Mouse (Mus musculus) cerebellum, adult 11 months (tissue): ENCODE data around the gene Nek8.
"Not testable (repeated sequence)": the region's sequence is repeated elsewhere in the genome, so short reads cannot be mapped to it uniquely, and the experiment has no call there.

Source experiments
- DNase-seq: peaks from one replicate; pipeline ENCODE4 v3.0.0; 2022

Nek8 gene

DNA sequence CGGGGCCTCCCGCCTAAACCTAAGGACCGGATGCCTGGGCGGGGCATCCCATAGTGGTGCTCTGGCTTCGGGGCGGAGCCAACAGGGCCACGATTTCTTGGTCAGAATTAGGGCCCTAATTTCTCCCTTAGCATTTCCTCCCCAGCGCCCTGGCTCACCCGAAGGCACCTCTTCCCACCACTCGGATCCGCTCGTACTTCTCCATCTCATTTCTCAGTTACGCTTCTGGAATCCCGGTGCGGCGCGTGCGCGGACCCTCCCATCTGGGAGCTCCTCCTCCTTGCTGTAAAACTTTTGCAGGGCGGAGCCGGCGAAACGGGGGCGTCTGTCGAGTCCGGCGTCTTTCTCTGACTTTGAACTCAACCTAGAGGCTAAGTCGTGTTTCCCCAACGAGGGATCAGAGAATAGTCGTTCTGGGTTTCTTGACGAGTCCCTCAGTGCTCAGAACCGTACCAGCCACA, at the start of gene Nek8, which contains the start of gene Tlcd1:
Gene Nek8 (minus strand): TSS at position 274 of the 461 bp plus-strand sequence.
Gene Tlcd1 (plus strand): TSS at position 310 of the 461 bp plus-strand sequence.
- DNase-seq, result peak; percentile 76

DNA sequence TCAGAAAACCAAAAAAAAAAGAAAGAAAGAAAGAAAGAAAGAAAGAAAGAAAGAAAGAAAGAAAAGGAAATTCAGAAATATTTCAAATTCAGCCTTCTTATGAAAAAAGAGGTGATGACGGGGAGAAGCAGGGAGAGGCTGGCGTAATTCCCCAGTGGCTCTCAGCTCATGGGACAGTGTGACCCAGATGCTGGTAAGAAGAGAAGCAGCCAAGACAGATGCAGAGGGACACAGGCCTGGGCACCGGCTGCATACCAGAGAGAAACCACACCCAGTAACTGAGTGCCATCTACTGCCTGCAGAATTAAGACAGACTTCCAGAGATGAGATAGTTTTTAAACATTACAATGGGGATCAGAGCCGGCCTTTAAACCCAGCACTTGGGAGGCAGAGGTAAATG, 47.1 kb upstream of the Nek8 start:
- DNase-seq, result no peak

DNA sequence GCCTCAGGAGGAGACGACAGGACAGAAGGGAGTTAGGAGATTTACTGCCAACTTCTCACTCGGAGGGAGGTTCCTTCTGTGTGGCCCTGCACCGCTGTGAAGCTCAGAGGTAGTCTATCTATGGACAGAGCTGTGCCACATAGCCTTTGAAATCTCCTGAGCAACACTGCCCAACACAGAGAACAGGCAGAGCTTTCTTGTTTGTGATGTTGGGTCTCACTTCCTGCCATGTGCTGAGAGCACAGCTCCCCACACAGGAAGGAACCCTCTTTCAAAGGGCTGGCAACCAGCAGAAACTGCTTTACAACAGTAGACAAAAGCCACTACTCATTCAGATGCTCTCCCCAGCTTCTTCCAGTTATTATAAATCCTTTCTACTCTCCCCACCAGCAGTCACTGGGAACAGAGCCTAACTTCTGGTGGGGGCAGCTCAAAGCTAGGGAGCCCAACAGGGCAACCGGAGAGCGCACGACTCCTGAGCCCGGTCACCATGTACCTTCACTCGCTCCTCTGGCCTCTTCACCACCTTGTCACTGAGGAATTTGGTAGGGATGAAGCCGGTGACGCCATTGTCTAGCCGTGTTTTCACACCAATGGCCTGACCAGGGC, 39.3 kb upstream of the Nek8 start:
- no peak for DNase-seq

DNA sequence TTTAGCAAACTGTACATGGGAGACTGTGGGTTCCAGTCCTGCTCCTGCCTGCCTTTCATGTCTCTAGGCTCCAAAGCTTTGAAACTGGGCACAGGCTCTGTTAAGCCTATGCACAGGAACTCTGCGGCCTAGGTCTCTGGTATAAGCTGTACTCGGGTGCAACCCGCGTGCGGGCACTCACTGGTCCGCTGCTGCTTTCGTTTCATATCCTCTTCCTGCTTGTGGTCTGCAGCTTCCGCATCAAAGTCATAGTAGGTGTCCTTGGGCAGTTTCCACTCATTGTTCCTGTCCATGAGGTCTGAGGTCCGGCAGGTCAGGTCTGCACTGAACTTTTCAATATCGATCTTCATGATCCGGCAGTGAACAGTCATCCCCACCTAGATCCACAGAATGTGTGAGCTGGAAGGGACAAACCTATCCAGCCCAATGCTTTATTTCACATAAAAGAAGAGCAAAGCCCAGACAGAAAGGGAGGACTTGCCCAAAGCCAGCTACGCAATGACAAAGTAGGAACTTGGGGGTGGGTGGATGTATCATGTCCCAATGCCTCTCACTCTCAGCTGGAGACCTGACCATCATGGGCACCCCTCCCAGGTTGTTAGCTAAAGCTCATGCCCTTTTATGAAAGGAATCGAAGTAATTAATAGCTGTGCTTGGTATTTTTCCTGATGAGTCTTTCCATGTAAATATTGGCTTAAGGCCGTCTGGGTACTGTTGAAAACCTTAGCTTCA, 36.8 kb upstream of the Nek8 start:
- DNase-seq, result no peak

DNA sequence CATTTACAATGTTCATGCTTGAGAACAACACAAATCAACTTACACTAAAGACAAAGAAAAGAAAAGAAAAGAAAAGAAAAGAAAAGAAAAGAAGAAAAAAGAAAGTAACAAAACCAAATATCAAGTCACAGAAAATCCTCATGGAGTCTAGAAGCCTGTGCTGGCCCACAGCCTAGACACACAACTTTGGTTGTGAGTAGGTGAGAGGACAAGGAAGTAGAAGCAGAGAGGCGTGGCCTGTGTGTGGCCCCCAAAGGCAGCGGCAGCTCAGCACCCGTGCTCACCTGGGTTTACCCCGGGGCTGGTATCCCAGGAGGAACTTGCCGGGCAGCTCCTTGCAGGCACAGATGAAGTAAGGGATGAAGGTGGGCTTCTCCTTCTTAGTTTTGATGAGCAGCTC, 35.0 kb upstream of the Nek8 start:
- no peak for DNase-seq

DNA sequence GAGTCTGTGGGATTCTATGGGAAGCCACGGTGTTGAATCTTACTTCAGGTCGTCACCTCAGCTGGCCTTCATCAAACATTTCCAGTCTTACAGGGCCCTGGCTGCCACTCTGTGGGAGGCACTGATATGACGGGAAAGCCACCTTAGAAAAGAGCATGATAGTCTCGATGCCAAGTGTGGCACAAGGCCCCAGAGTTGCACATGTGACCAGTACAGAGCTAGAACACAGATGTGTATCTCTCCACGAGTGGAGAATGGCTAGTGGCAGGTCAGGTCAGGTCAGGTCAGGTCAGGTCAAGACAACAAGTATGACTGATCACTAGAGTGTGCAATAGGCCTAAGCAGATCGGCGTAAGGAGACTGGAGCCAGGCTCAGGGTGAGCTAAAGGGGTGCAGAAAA, 34.1 kb upstream of the Nek8 start:
- DNase-seq, result no peak

DNA sequence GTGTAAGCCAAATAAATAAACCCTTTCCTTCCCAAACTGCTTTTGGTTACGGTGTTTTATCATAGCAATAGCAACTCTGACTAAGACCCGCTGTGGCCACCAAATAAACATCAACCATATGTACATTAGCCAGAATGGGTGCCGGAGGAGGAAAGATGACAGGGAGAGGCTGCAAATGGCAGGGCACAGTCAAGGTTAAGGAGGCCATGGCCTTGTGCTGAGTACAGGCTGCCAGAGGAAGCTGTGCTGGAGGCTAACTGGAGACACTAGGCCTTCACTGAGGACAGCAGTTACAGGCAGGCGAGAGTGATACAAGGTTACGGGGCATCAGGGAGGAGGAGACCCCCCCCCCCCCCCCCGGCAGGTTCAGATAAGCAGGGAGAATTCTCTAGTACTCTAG, 33.4 kb upstream of the Nek8 start:
- DNase-seq, result no peak

DNA sequence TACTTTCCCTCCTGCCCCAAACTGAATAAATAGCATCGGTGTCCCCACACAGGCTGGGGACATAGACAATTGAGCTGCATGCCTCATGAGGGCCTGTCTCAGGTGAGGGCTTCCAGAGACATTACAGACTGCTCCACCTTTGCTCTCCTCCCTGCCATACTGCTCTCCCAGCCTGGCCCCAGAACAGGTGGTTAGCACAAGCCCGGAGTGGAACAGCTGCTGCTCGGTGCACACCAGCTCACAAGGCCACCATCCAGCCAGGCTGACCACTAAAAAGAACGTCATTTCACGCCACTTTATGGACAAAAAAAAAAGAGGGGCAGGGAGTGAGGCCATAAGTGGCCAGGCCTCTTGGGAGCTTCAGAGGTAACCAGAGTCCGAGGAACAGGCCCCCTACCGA, 30.7 kb upstream of the Nek8 start:
- DNase-seq, result no peak

DNA sequence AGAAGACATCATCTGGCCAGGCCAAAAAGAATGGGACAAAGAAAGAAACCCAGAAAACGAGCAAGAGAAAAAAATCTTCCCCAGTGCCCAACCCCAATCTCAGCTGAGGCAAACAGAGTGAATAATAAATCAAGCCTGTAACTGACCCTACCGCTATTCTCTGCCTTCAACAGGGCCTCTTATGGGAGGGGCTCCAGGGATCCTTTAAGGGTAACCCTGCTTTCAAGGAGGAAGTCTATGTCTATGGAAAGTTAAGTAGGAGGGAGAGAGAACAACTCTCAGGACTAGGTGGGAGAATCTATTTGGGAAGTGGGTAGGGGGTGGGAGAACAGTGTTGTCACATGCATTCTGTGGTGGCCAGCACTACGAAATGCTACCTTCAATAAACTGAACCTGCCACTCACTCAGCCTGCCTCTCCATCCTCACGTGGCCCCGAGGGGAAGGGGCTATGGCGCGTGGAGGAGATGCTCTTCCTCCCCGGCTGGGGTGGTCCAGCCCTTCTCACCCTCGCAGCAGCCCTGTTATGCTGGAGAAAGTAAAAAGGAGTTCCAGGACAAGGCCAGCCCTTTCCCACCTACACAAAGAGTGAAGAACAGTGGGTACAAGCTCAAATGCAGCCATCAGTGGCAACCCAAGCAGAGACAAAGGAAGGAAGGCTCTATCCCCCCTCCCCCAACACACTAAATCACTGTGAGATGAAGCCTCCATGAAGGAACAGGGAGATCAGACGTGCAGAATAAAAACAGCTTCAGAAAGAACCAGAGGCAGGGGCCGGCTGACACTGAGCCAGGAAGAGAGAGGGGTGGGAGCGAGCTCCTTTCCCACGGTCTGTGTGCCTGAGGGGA, 29.1 kb upstream of the Nek8 start:
- DNase-seq, result no peak

DNA sequence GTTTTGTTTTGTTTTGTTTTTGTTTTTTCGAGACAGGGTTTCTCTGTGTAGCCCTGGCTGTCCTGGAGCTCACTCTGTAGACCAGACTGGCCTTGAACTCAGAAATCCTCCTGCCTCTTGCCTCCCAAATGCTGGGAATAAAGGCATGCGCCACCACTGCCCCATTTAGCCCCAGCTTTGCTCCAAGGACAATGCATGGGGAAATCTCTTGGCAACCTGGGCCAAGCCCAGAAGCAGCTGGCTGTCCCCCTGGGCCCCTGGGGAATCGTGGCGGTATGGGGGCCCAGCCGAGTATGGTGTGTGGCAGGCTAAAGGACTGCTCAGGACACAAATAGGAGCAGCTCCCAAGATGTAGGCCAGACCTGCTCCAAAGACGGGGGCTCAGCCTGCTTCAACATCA, 27.8 kb upstream of the Nek8 start:
- DNase-seq, result no peak

DNA sequence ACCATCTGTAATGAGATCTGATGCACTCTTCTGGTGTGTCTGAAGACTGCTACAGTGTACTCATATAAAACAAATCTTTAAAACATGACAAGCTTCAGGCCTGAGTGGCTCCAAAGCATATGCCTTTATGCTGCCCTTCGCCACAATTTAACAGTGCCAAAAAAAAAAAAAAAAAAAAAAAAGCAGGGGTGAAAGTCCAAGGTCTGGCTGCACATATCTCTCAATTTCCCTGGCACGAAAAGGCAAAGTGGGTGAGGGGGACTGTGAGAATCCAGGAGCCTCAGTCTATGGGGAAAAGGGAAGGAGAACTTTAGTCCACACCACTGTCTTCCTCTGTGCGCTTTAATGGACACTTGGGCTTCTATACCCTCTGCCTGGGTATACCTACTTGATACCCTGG, 25.9 kb upstream of the Nek8 start:
- DNase-seq, result no peak

DNA sequence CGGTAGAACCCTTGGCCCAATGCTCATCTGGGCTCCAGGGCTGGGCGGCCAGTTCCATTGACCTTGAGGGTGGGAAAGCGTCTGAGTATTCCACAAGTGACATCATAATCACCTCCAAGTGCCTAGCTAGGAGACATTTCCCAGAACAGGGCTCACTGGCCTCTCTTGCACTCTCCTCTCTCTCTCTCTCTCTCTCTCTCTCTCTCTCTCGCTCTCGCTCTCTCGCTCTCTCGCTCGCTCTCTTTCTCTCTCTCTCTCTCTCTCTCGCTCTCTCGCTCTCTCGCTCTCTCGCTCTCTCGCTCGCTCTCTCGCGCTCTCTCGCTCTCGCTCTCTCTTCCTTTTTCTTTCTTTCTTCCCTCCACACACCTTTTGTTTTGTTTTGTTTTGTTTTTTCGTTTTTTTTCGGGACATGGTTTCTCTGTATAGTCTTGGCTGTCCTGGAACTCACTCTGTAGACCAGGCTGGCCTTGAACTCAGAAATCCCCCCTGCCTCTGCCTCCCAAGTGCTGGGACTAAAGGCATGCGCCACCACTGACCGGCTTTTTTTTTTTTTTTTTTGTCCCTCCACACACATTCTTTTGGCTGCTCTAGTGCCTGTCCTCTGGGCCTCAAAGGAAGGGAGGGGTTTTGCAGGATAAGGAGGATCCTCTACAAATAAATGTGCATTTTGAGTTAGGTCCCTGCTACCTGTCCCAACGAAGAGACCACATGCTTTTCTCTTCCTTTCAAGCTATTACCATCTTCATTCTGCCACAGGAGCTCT, 18.8 kb upstream of the Nek8 start:
- no peak for DNase-seq

DNA sequence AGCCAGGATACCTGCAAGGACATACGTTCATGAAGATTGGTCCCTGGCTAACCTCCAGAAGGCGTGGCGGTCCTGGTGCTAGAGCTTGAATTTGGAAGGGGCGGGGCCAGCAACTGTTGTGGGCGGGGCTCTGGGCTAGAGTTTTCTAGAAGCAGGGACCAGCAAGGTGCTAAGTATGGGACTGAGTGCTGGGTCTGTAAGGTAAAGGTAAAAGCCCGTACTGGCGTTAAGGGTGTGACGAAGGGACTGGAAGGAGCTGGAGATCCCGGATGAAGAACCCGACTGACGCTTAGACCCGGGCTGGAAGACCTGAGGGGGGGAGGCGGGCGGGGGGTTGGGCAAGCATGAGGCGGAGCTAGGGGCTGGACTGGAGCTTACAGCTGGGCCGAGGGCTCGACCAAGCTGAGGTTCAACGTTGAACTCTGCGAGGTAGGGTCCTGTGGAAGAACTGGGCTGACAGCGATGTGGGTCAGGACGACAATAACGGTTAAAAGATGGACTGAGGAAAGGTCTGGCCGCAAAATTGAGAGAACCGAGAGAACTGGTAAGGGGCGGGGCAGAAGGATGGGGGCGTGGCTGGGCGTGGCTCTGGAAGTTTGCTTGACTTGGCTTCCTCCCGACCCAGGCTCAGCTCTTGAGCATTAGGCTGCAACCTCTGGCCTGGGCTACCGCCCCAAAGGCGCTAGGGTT, 18.1 kb upstream of the Nek8 start:
- no peak for DNase-seq

DNA sequence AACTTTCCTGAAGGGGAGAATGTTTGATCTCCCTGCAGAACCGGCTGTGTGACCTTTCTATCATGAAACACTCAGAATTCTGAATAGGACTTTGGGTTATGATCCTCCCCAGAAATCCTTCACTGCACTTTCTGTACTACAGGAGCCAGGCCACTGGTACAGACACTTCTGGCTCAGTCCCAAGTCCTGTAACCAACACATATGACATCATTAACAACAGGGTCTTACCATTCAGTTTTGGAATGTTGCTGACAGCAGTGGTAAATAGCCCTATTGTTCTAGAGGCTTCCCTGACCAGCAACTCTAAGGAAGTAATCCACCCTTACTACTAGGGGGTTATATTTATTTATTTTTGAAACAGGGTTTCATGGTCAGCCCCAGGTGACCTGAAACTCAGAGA, 16.6 kb upstream of the Nek8 start, which contains the start of gene Proca1:
Gene Proca1 (plus strand): TSS at position 280 of the 400 bp plus-strand sequence.
- no peak for DNase-seq

DNA sequence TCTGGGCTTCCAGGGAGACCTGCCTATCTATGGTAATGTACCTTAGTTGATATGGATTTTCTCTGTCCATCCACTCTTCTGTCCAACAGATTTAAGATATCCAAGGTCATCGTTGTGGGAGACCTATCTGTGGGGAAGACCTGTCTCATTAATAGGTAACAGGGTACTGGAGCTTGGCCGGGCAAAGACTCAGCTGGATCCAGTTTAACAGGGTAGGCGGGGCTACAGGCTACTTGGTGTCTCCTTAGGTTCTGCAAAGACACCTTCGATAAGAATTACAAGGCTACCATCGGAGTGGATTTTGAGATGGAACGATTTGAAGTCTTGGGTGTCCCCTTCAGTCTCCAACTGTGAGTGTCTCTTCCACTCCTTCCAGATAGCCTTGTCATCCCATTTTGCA, 13.6 kb upstream of the Nek8 start:
- DNase-seq, result no peak

DNA sequence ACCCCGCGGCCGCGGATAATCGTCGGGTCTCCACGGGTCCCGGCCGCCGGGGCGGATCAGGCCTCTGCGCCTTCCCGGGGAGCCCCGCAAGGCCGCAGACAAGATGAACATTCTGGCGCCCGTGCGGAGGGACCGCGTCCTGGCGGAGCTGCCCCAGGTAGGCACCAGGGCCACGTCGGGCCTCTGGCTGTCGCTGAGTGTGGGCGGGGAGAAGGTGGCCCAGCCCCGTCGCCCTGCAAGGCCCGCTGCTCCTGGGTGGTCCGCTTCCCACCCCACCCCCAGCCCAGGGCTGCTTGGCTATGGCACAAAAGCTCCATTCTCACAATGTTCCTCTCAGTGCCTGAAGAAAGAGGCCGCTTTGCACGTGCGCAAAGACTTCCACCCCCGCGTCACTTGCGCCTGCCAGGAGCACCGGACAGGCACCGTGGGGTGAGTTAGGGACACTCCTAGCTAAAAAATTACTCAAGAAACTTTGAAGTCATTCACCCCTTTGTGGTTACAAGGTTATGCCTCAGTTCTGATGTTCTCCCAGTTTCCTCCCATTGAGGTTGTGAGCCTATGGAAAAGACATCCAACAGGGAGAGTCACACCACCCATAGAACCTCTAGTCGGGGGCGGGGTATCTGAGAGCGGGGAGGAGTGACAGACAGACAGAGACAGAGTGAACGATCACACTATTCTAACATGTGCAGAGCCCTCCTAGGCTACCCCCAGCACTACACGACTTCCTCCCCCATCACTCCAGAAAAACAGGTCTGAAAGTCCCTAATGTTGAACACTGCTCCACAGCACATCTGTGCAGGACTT, 13.0 kb upstream of the Nek8 start:
- no peak for DNase-seq

DNA sequence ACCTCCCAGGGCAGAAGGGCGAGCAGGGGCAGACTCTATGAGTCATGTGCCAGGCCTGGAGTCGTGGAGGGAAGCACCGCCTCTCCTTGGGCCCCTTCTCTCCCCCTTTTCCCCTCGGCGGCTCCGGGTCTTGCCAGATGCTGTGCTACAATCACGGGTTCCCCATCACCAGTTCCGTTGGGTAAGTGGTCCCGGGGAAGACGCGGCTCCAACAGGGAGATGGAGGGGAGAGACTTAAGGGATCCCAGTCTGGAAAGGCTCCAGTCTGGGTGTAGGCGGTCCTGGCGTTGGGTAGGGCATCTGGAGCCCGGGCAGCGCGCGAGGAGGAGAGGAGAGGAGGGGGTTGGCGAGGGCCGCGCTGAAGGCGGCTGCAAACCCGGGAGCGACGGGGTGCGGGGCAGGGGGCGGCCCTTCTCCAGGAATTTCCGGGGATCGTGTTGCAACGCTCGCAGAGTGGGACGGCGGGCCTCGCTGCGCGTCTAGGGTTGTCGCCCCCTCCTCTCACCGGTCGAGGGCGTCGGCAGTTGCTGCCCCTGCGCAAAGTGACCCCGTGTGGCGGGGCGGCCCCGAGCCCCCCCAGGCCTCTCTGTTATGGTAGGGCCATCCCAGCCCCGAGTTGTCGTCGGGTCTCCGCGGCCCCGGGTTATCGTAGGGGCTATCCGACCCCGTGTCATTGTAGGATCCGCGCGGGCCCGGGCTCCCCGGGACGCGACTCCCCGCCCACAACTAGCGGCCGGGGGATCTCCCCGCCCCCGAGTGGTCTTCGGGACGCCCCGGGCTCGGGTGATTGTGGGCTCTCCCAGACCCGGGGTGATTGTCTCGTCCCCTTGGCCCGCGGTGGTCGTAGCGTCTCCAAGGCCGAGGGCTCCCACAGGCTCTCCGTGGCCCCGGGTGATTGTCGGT, 12.1 kb upstream of the Nek8 start, which contains the start of gene Rab34:
Gene Rab34 (plus strand): TSS at position 100 of the 903 bp plus-strand sequence.
- DNase-seq, result no peak

DNA sequence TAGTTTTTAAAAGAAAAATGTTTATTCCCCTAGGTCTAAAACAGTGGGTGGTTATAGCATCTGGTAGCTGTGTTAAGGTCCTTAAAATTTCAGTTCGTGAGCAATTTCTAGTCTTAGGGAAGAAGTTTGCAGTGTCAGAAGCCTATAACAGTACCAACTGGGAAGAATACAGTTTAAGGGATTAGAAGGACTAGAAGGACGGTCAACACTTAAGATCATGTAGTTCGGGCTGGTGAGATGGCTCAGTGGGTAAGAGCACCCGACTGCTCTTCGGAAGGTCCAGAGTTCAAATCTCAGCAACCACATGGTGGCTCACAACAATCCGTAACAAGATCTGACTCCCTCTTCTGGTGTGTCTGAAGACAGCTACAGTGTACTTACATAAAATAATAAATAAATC, 8.2 kb upstream of the Nek8 start:
- not testable (repeated sequence) for DNase-seq

DNA sequence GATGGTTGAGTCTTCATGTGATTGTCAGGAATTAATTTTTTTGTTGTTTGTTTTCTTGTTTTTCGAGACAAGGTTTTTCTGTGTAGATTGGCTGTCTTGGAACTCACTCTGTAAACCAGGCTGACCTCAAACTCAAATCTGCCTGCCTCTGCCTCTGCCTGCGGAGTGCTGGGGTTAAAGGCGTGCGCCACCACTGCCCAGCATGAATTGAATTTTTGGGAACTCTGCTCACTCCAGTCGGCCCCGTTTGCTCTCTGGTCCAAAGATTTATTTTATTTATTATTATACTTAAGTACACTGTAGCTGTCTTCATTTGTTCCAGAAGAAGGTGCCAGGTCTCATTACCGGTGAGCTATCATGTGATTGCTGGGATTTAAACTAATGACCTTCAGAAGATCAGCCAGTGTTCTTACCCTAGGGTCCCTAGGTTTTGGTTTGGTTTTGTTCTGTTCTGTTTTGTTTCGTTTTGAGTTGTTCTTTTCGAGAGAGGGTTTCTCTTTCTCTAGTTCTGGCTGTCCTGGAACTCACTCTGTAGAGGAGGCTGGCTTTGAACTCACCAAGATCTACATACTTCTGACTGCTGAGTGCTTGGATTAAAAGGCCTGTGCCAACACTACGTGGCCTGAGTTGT, 7.5 kb upstream of the Nek8 start:
- no peak for DNase-seq
